Mouse (Mus musculus): ENCODE measurements around the gene Calml4.
"Not testable (repeated sequence)": the region's sequence is repeated elsewhere in the genome, so short reads cannot be mapped to it uniquely, and the experiment has no call there.

Calml4 gene

DNA sequence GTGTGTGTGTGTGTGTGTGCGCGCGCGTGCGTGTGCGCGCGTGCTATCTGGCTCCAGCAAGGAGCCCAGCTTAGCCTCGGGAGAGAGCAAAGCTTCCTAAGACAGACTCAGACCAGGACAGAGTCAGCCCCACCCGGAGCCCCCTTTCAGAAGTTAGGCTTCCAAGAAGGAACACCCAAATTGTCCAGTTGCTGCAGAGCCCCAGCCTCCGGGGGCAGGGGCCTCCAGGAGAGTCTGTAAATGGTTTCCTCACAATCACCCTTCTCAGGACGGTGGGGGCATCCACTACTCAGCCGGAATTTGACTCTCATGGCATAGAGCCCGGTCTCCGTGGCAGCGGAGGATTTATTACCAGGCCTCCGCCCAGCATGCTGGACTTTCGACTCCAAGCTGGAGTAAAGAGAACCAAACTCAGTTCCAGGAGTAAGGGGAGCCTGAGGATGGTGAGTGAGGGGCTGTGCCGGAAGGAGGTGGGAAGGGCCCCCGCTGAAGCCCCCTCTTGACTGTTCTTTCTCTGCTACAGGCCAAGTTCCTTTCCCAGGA, at the start of gene Calml4:
Gene Calml4 (plus strand): TSS at position 362 of the 543 bp plus-strand sequence.
- no peak for DNase-seq (ENCODE audit: low read depth, low spot score)

DNA sequence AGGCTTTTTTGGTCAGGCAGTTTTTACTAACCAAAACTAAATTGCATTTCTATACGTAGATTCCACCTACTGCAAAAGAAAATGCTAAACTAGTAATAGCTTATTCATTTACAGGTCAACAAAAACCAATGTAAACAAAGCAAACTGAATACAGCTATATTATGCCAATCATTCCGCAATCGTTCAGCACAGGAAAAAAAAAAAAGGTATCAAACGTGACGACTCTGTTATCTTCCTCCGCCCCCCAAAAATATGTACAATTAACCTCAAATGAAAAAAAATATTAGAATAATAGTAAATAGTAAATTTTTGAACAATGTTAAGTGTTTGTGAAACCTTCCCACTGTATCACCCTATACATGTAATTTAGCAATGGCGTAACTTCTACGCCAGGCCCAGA, 47.8 kb upstream of the Calml4 start:
- no peak for DNase-seq (ENCODE audit: low read depth, low spot score)

DNA sequence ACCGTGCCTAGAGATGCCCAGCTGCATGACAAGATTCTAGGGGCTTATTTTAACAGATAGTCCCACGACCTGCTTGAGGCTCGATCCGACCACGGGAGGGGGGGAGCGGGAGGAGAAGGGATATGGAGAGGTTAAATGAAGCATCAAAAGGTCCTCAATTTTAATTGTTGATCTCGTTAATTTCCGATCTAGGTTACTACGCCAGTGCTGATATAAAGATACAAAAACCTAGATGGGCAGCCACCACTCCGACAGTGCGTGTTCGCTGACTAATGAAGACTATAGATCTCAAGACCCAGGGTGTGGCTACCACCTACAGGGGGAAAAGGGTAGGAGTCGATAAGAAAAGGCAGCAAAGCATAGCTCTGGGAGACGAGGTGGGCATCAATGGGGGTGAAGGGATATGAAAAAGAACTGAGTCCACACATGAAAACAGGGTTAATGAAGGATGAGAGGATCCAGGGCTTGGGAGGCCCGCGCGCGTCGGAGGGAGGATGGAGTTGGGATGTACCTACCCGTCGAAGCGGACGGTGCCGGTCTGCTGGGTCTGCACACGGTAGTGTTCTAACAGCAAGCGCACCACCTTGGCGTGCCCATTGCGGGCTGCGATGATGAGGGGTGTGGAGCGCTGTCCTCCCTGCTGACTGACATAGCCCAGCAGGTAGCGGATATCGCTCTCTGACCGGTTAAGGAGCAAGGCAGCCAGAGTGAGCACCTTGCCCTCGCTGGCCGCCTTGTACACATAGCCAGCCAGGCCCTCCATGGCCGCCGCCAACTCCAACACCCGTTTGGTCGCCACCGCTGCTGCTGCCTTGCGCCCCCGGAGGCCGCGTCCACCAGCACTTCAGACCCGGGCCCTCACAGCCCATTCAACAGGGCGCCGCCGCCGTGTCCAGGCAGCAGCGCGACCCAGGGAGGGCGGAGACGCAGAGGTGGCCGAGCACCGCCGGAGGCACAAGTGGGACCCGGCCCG, 47.1 kb upstream of the Calml4 start:
- DNase-seq (ENCODE audit: low read depth, low spot score) = peak; percentile 62

DNA sequence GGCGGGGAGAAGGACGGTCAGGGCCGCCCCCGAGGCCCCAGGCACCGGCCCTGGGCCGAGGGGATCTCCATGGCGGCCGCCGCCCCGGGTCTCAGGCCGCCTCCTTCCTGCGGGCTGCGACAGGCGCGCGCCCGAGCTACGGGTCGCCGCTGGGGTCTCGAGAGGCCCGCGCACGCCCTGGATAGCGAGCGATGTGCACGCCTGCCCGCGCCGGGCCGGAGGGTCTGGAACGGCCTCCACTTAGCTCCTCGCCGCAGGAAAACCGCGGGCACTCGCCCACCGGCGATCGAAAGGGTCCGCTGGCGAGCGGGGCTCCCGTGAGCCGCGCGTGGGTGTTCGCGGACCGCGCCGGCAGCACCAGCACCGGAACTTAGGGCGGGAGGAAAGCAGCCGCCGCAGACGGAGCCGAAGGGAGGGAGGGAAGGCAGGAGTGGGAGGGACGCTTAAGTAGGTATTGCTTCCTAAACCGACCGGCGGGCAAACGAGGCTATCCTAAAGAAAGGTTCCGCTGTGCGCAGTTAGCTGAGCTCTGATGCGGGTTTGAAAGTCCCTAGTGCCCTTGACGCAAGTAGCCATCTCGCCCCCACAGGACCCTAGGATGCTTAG, 46.3 kb upstream of the Calml4 start, which contains the start of gene Fem1b:
Gene Fem1b (minus strand): TSS at position 419 of the 606 bp plus-strand sequence.
- DNase-seq (ENCODE audit: low read depth, low spot score) = peak; percentile 96

DNA sequence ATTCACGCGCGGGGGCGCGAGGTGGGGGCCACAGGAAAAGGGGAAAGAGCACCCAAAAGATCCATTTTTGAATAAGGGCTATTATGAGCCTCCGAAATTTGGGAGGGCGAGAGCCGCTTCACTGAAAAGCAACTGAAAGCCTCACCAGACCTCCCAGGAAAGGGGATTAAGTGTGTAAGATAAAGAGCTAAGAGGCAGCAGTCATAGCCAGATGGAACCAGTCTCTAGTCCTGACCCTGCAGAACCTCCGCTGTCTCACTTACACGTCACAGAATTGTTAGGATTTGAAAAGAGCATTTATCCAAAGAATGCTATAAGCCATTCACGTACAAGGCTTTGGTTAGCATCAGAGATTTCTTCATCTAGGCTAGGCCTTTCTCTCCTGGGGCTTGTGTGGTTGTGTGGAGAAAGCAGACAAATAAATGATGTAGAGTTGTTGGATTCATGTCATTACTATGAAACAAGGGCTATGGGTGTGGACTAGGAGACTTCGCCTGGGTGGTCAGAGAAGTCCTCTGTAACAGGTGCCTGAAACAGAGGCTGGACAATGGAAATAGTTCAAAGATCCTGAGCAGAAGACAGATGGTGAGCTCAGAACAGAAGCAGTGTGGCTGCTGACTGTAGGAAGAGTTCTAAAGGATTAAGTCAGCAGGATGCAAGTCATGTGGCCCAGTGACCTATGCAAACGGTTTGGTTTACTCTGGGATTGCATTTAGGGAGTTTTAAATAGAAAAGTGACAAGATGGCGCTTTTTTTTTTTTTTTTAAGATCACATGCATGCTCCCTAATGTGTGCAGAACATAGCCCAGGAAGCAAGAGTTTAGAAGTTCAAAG, 45.4 kb upstream of the Calml4 start:
- DNase-seq (ENCODE audit: low read depth, low spot score) = no peak

DNA sequence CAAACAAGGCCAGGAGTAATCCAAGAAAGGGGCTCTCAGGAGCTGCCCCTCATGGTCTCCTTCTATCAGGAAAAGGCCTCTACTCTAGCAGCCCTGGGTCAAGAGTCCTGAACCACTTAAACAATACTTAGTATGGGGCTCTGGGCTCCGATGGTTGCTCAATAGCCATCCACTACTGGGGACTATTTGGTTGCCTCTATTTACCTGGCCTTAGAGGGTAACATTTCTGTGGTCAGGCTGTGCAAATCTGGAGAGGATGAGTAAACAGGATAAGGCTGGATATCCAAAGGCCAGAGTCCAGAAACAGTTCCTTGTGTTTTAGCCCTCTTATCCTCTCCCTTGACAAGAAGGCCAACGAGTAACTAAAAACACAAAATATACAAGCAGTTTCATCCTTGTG, 43.1 kb upstream of the Calml4 start:
- DNase-seq (ENCODE audit: low read depth, low spot score) = no peak

DNA sequence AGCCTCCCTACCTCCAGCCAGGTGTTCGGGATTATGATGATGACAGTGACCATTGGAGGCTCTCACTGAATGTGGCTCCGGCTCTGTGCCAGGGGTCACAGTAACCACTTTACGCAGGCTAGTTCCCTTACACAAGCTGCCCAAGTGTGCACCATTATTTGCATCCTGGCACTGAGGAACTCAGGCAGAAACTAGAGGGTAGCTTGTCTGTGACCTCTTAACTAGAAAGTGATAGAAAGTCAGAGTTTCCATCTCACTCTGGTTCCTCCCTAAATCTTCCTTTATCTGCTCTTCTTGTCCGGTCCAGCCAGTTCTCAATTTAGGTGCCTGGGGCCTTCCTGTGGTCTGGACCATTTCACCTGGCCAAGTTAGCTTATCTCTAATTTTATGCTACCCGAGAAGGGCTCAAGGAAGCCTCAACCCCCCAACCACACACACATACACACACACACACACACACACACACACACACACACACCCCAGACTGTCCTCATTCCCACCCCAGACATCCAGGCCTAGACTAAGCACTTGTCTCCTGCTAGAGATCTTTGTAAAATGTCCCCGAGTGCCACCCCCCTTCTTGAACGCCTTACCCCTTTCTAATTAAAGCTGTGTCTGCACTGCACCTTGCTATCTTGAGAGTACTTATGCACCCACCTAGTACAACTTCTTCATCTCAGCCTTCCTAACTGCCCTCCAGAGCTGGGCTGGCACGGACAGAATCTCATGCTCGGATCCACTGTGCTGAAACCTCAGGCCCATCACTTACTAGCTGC, 41.4 kb upstream of the Calml4 start:
- DNase-seq (ENCODE audit: low read depth, low spot score) = no peak

DNA sequence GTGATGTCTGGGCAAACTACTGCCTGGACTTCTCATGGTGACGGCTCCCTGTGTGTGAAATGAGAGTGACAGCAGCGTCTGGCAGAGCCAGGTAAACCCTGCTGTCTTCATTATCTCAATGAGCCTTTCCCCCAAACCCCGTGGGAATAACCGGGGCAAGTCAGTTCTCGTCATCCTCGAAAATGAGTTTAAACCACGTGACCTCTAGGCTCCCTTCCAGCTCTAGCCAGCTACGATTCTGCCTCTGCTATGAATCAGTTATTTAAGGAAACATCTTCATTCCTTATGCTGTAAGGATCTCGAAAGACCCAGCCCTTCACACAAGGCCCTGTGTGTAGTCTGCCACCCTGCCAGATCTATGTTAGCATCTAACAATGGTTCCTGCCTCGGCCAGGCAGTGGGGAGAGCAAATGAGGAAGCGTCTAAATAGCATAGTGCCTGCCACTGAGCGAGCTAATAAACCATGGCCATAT, 40.7 kb upstream of the Calml4 start:
- DNase-seq (ENCODE audit: low read depth, low spot score) = no peak

DNA sequence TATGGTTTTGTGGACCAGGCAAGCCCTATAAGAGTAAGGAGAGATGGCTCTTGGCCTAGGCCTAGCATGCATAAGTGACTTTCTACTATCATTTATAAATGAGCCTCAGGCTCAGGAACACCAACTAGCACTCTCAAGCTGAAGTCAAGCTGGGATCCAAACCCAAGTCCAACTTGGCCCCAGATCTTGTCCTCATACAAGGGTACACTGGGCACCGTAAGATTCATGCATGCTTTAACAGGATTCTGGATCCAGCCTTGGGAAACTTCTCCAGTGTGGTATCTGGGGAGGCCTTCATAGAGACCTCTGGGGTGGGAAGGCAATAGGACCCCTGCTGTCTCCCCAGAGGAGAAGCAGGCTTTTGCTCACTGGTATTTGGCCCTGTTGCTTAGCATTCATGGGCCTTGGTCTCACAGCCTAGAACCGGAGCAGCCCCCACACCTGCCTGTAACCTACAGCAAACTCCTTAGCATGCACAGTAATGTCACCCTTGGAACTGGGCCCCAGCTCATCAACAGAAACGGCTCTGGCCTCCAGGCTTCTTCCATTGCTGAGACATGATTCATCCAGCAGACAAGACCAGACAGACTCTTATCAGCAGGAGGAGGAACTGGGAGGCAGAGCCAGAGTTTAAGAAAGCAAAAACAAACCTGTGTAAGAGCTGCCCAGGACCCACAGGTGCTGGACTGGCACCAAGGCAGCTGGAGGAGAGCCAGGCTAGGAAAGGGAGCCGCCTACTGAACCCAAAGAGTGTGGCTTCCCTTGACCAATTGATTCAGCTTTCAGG, 39.9 kb upstream of the Calml4 start:
- DNase-seq (ENCODE audit: low read depth, low spot score) = no peak

DNA sequence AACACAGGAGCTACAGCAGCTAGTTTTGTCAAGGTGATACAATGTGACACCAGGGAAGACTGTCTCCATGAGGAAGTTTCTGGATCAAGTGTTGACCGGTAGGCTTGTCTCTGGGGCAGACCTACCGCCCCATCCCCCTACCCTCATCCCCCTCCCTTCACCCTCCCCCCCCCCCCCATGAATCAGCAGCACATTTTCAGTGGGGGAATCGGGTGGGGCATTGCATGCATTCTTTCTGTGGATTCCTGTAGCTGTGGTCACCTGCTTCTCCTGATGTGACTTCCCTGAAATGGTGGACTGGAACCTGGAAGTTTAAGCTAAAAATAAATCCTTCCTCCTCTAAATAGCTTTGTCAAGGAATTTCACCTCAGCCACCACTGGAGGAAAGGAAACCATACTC, 38.4 kb upstream of the Calml4 start:
- no peak for DNase-seq (ENCODE audit: low read depth, low spot score)

DNA sequence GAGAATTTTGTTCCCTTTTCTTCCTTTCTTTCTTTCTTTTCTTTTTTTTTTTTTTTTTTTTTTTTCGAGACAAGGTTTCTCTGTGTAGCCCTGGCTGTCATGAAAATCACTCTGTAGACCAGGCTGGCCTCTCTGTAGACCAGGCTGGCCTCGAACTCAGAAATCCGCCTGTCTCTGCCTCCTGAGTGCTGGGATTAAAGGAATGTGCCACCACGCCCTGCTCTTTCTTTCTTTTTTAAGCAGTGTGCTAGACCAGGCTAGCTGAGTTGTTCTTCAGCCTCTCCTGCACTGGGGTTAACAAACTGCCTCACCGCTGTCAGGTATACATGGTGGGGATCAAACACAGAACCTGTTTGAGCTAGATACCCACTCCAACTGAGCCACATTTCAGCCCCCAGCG, 38.0 kb upstream of the Calml4 start:
- DNase-seq (ENCODE audit: low read depth, low spot score) = not testable (repeated sequence)

DNA sequence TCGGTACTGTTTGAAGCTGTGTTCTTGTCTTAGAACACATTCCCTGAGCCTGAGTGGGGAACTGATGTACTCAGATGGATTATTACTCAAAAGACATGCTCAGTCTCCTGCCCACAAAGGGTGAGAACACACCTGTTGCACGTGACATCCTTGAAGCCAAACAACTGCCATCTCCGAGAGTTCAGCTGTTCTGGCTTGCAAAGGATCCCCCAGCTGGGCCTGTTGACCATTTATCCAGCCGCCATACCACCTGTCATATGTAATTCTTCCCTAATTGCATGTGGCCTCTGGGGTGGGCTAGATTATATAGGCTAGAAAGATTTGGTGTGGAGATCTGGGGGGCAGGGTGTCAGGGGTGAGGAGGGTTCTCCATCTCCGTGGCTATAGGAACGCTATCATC, 37.1 kb upstream of the Calml4 start:
- DNase-seq (ENCODE audit: low read depth, low spot score) = no peak

DNA sequence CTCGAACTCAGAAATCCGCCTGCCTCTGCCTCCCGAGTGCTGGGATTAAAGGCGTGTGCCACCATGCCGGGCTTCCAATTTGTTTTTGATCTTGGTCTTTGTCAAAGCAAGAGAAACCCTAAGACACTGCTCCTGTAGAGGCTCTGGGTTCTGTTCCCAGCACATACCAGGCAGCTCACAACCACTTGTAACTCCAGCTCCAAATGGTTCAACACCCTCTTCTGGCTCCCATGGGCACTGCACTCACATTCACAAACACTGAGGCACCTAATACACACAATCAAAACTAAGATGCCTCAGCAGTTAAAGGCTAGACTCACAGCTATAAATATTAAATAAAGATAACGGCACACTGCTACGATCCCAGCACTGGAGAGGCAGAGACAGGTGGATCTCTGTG, 36.1 kb upstream of the Calml4 start:
- no peak for DNase-seq (ENCODE audit: low read depth, low spot score)

DNA sequence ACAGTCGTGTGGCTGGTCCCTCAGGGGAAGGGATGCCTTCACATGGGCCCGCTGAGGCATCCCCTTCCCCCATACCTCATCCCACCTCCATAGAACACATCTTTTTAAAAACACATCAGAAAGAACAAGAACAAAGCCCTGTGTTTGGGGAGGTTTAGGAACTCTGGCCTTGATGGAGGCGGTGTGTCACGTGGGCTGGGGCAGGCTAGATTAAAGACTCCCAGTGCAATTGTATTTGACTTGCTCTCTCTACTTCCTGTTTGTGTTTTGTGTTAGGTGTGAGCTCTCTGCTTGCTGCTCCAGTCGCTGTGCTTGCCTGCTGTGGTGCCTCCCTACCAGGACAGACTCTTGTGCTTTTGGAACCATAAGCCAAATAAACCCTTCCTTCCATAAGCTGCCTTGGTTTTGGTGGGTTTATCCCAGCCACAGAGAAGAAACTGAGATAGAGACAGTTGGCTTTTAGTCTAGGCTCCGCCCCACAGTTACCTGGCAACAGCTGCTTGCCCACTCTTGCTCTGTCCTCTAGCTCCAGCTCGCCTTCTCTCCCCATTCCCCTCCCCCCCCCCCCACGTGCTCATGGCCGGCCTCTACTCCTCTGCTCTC, 32.0 kb upstream of the Calml4 start:
- DNase-seq (ENCODE audit: low read depth, low spot score) = peak; percentile 39

DNA sequence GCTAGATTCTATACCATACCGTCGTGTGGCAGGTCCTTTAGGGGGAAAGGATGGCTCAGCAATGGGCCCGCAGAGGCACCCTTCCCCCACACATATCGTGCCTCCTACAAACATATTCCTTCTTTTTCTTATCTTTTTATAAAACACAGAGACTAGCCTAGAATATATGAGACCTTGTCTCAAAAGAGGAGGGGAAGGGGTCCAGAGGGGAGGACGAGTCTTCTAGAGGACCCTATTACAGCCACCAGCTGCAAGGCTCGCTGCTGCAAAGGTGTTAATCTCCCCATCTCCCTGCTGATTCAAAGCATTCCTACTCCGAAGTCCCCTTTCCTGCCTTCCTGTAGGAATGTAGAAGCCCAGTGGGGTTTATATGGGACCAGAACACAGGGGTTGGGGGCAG, 31.4 kb upstream of the Calml4 start:
- DNase-seq (ENCODE audit: low read depth, low spot score) = no peak

DNA sequence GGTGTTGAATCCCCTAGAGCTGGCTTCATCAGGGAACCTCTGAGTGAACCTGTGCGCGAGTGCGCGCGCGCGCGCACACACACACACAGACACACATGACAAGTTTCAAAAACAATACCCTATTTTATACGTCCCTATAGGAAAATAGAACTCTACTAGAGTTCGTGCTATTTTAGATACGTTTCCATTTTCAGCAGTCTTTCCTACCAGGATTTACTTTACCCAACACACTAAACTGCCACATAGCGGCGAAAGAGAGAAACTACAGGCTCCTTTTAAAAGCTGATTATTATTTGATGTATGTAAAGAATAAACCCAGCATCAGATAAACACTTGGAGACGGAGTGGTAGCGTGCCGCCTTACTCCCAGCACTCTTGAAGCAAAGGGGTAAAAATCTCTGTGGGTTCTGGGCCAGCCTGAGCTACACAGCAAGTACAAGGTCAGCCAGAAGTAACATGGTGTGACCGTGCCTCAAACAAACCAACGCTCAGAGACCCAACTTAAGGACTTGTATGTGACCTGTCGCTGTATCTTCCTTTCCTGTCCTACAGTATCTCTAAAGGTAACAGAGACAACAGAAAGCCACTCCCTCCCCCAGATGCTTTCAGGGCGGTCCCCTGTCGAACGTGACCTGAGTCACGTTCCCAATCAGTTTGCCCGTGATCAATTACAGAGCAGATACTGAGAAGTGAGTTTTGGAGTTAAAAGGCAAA, 29.8 kb upstream of the Calml4 start:
- DNase-seq (ENCODE audit: low read depth, low spot score) = peak; percentile 54

DNA sequence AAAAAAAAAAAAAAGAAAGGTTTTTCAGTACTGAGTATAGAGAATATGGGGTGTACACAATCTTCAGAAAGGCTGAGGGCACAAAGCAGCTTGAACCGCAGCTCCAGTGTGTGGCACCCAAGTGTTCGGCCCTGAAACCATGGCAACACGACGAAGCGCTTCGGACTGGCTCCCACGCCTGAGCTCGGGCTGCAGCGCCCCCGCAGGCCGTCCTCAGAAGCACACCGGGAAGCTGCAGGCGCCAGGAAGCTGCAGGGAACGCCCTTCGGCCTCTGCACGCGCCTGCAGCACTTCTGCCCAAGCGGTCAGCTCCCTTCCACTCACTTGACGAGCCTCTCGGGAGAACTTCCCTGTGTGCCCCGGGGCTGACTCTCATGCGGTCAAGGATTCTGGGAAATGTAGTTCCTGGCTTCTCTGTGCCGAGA, 29.2 kb upstream of the Calml4 start:
- DNase-seq (ENCODE audit: low read depth, low spot score) = peak; percentile 91

DNA sequence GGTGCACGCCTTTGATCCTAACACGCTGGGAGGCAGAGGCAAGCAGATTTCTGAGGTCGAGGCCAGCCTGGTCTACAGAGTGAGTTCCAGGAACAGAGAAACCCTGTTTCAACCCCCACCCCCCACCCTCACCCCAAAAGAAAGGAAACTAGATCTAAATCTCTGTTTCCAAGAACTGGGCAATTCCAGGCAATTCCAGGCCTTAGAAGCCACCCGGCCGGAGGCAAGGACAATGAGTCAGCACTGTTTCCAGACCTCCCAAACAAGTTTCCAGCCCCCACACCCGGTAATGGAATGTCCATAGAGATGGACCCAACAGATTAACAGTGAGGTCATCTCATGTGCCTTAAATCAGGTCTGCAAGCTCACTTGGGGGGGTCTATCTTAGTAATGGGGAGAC, 28.0 kb upstream of the Calml4 start:
- DNase-seq (ENCODE audit: low read depth, low spot score) = no peak

DNA sequence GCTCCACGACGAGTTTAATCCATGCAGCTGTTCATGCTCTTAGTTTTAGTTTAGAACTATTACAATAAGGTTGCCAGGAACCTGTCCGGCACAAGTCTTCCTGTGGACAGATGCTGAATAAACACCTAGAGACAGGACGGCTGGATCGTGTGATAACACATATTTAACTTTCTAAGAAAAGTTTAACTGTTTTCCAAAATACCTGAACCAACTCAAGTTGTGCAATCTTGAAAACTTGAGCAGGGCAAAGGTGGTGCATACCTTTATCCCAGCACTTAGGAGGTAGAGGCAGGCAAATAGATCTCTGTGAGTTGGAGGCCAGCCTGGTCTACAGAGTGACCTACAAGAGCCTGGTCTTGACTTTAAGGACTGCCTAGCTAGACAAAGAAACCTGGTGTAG, 23.0 kb upstream of the Calml4 start:
- no peak for DNase-seq (ENCODE audit: low read depth, low spot score)

Data from CD4-positive helper T cell, adult 2 months (primary cell).